Mouse (Mus musculus): ENCODE measurements around the gene Fam129a.
A peak's percentile ranks its signal among the peaks of the same experiment; 100 is the strongest.

Fam129a gene

GRCm38 (mm10) chr1:151754028-151754489, 183.1 kb downstream of the Fam129a start:
- DNase-seq = no peak

DNA sequence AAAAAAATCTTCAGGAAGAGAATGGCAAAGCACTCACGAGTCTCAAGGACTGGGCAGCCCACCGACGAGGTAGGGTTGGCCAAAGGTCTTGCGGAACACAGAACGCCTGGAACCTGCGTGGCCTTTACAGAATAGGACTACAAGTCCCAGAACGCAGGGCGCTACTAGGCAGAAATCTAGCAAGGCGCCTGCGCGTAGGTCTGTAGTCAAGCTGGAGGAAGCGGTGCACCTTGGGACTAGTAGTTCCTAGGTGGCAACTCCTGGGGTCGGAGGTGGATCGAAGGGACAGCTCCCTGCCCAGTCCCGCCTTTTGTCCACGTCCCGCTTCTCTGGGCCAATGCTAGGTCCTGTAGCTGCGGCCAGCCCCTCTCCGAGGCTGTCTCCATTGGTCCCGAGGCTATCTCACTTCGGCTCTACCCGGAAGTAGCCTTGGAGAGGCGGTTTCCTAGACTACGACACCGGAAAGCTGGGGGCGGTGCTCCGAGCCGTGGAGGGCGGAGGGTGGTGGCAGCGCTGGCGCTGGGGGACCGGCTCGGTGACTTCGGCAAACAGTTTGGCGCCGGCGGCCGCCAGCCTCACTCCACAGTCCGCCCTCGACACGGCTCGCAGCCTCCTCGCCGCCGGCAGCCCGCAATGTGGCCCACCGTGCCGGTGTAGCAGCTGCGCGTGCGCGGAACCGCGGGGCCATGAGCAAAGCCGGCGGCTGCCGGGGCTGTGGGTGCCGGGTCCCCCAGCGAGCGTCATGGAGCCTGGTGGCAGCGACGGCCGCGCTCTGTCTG, 184.1 kb downstream of the Fam129a start, which contains the start of gene Edem3:
Gene Edem3 (plus strand): TSS at position 491 of the 779 bp plus-strand sequence.
- DNase-seq = peak; percentile 99

DNA sequence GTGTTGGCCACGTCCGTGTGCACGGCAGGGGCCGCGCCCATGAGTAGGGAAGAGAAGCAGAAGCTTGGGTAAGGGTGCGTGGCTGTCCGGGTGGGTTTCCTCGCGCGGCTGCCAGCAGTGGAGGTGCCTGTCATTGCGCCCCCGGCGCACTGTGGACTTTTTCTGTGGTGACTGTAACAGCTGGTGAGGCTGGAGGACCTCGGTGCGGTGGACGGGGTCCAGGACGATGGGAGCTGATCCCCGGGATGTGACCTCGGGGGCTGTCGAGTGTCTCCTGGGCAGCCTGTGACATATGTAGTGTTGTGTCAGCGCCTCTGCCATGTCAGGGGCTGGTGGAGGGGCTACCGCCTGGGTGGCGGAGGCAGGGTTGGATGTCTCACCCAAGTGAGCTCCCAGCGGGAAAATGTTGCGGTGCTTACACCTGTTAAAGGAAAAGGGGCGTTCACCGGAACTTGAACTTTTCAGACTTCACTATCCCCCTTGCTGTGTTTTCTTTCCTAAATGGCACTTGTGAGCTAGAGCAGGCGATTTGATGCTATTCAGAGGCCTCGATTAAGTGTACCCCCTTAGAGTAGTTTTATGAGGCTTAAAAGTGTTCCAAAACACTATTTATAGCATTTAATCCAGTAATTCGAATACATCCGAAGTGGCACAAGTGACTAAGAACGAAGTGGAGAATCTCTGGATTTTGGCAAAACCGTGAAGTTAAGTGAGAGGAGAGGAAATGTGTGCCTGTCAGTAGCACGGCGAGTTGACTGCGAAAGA, 184.9 kb downstream of the Fam129a start:
- peak; percentile 12 for DNase-seq

- DNase-seq = no peak
These were observed 185.4 kb downstream of the Fam129a start for GRCm38 (mm10) chr1:151756425-151756728.

- no peak for DNase-seq
These were observed 187.3 kb downstream of the Fam129a start for GRCm38 (mm10) chr1:151758301-151758700.

DNA sequence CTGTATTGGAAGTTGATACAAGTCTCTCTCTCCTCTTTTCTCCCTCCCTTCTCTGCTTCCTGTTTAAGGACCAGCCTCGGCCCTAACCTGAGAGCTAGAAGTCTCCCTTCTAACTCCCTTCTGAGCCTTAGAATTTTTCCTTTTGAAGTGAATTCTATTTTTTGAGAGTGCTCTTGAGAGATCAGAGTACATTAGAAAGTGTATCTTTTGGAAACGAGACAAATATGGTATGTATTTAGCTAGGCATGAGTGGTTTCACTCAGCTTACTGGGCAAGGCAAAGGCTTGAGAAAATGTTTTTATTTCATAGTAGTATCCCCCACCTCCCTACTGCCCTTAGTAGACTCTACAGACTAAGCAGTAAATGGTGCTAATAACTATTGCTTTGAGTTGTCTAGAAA, 188.0 kb downstream of the Fam129a start:
- DNase-seq = no peak

DNA sequence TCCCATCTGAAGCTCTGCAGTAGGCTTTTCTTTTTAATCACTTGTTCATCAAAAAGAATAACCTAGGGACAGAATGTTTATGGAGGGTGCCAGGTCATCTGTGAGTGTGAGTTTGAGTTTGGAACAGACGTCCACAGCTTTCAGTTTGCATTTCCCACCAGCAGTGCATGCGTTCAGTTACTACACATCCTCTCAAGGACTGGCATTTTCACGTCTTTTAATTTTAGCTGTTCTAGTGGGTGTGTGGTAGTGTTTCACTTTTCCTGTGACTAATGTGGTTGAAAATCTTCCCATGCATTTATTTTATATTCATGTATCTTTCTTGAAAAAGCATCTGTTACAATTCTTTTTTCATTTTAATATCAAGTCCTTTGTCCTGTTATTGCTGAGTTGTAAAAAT, 193.2 kb downstream of the Fam129a start:
- no peak for DNase-seq

- no peak for DNase-seq
These were observed 195.2 kb downstream of the Fam129a start for GRCm38 (mm10) chr1:151766166-151766565.

DNA sequence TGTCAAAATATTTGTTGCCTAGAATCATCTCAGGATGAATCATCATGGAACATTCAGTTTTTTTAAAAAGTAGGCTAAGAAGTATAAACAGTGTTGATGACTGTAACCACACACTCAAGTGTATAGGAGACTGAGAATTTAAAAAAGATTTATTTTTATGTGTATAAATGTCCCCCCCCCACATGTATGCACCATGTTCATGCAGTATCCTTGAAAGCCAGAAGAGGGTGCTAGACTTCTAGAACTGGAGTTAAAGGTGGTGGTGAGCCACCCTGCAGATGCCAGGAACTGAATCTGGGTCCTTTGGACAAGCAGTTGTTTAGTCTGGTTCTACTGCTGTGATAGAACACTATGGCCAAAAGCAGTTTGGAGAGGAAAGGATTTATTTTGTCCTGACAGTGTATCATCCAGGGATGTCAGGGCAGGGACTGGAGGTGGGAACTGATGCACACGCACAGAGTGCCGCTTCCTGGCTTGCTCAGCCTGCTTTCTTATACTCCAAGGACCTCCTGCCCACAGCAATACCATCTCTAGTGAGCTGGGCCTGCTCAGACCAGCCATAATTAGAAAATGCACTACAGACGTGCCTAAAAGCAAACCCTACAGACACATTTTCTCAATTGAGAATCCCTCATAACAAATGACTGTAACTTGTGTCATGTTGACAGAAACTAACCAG, 196.1 kb downstream of the Fam129a start:
- peak; percentile 24 for DNase-seq

- DNase-seq = no peak
These were observed 198.4 kb downstream of the Fam129a start for GRCm38 (mm10) chr1:151769200-151769913.

Data from lung, postnatal 36 days (tissue).